Mouse (Mus musculus): ENCODE measurements around the gene Cbx1. TPM values are rescaled to one million over a fixed set of nuclear protein-coding genes. Genes with fewer than 3 reads are reported as not detected.
"Not testable (repeated sequence)": the region's sequence is repeated elsewhere in the genome, so short reads cannot be mapped to it uniquely, and the experiment has no call there.

Cbx1 gene
- polyA plus RNA-seq, 1 experiment from 2014 or later: 52.4 TPM

- no peaks in the 10 kb centered on the region for H3K27me3 ChIP-seq
- ATAC-seq (replicated peaks; ENCODE audit: insufficient number of reproducible peaks, insufficient read depth, low FRiP score, low read depth): no peak
- 71% methylated on average over 7 of the region's 7 CpGs for WGBS
- no peak overlapping the region for H3K9ac ChIP-seq
- H3K9me3 ChIP-seq (replicated peaks): no peaks in the 10 kb centered on the region
- H3K4me1 ChIP-seq (replicated peaks): peaks cover 11% of the 10 kb centered on the region
- H3K36me3 ChIP-seq: peaks cover 17% of the 10 kb centered on the region; the same call in 1 of the 2 replicates
- no peak overlapping the region for H3K4me3 ChIP-seq
- no peak overlapping the region for H3K27ac ChIP-seq
- H3K4me2 ChIP-seq: no peak overlapping the region
Measured at GRCm38 (mm10) chr11:96775665-96776064, 13.3 kb upstream of the Cbx1 start.

GRCm38 (mm10) chr11:96776068-96776467 is 12.9 kb upstream of the Cbx1 start:
- ATAC-seq (replicated peaks; ENCODE audit: insufficient number of reproducible peaks, insufficient read depth, low FRiP score, low read depth): no peak
- Histone ChIP-seq H3K4me3 (peak overlapping the region; percentile 71; the same call in 1 of the 2 replicates), H3K9me3 (replicated peaks) (no peaks in the 10 kb centered on the region), H3K27ac (no peak overlapping the region), H3K9ac (no peak overlapping the region), H3K4me2 (peak overlapping the region; percentile 75; the same call in 1 of the 2 replicates), H3K27me3 (no peaks in the 10 kb centered on the region), H3K4me1 (replicated peaks) (peaks cover 11% of the 10 kb centered on the region), H3K36me3 (peaks cover 14% of the 10 kb centered on the region; the same call in 1 of the 2 replicates)
- WGBS: 46% methylated on average over 3 of the region's 3 CpGs

- peak within 1 kb of the TSS; percentile 72 for H3K27ac ChIP-seq
- no peaks in the 10 kb centered on the region for H3K27me3 ChIP-seq
- peaks cover 4% of the 10 kb centered on the region; the same call in 1 of the 2 replicates for H3K36me3 ChIP-seq
- no peaks in the 10 kb centered on the region for H3K9me3 ChIP-seq (replicated peaks)
- ATAC-seq (replicated peaks; ENCODE audit: insufficient number of reproducible peaks, insufficient read depth, low FRiP score, low read depth): peak; percentile 100
- H3K4me1 ChIP-seq (replicated peaks): peaks cover 11% of the 10 kb centered on the region
- H3K9ac ChIP-seq: peak within 1 kb of the TSS; percentile 60
- peak within 1 kb of the TSS; percentile 75 for H3K4me2 ChIP-seq
- 2% methylated on average over 59 of the region's 59 CpGs for WGBS
- peak within 1 kb of the TSS; percentile 71 for H3K4me3 ChIP-seq
Measured at GRCm38 (mm10) chr11:96776968-96777962, 11.7 kb upstream of the Cbx1 start, which contains the start of gene Snx11. Gene Snx11 (minus strand): TSS chr11:96777559.

GRCm38 (mm10) chr11:96778061-96778627 is 10.8 kb upstream of the Cbx1 start:
- not testable (repeated sequence) for H3K9me3 ChIP-seq (replicated peaks); ATAC-seq (replicated peaks; ENCODE audit: insufficient number of reproducible peaks, insufficient read depth, low FRiP score, low read depth)

GRCm38 (mm10) chr11:96780306-96780705 is 8.6 kb upstream of the Cbx1 start:
- Histone ChIP-seq H3K4me2 (no peak overlapping the region), H3K9ac (no peak overlapping the region), H3K4me3 (no peak overlapping the region), H3K27me3 (no peaks in the 10 kb centered on the region), H3K27ac (no peak overlapping the region), H3K4me1 (replicated peaks) (peaks cover 11% of the 10 kb centered on the region), H3K36me3 (no peaks in the 10 kb centered on the region), H3K9me3 (replicated peaks) (no peaks in the 10 kb centered on the region)
- 71% methylated on average over 5 of the region's 5 CpGs for WGBS
- ATAC-seq (replicated peaks; ENCODE audit: insufficient number of reproducible peaks, insufficient read depth, low FRiP score, low read depth): no peak

More at GRCm38 (mm10) chr11:96778061-96778627, 10.8 kb upstream of the Cbx1 start:
- peak overlapping the region; percentile 72 for H3K27ac ChIP-seq
- WGBS: 62% methylated on average over 10 of the region's 10 CpGs
- peak overlapping the region; percentile 49 for H3K9ac ChIP-seq
- not testable (repeated sequence) for H3K27me3 ChIP-seq, H3K36me3 ChIP-seq
- peak overlapping the region; percentile 75 for H3K4me2 ChIP-seq
- peaks cover 11% of the 10 kb centered on the region for H3K4me1 ChIP-seq (replicated peaks)
- H3K4me3 ChIP-seq: peak overlapping the region; percentile 71

GRCm38 (mm10) chr11:96781425-96781824 is 7.5 kb upstream of the Cbx1 start:
- no peak overlapping the region for H3K4me3 ChIP-seq
- no peak overlapping the region for H3K9ac ChIP-seq
- 74% methylated on average over 2 of the region's 2 CpGs for WGBS
- ATAC-seq (replicated peaks; ENCODE audit: insufficient number of reproducible peaks, insufficient read depth, low FRiP score, low read depth): no peak
- peaks cover 9% of the 10 kb centered on the region for H3K4me1 ChIP-seq (replicated peaks)
- no peaks in the 10 kb centered on the region for H3K9me3 ChIP-seq (replicated peaks)
- no peaks in the 10 kb centered on the region for H3K36me3 ChIP-seq
- no peaks in the 10 kb centered on the region for H3K27me3 ChIP-seq
- H3K27ac ChIP-seq: no peak overlapping the region
- no peak overlapping the region for H3K4me2 ChIP-seq

- WGBS: 18% methylated on average over 7 of the region's 7 CpGs
- ATAC-seq (replicated peaks; ENCODE audit: insufficient number of reproducible peaks, insufficient read depth, low FRiP score, low read depth); H3K4me2 ChIP-seq; H3K4me3 ChIP-seq; H3K9me3 ChIP-seq (replicated peaks); H3K4me1 ChIP-seq (replicated peaks); H3K9ac ChIP-seq; H3K36me3 ChIP-seq; H3K27me3 ChIP-seq; H3K27ac ChIP-seq: not testable (repeated sequence)
Measured at GRCm38 (mm10) chr11:96784847-96785246, 4.1 kb upstream of the Cbx1 start.

- Histone ChIP-seq H3K36me3 (no peaks in the 10 kb centered on the region), H3K9ac (no peak overlapping the region), H3K4me1 (replicated peaks) (peaks cover 19% of the 10 kb centered on the region), H3K9me3 (replicated peaks) (no peaks in the 10 kb centered on the region), H3K4me3 (no peak overlapping the region), H3K27ac (no peak overlapping the region), H3K4me2 (no peak overlapping the region), H3K27me3 (no peaks in the 10 kb centered on the region)
- WGBS: 38% methylated on average over 9 of the region's 9 CpGs
- ATAC-seq (replicated peaks; ENCODE audit: insufficient number of reproducible peaks, insufficient read depth, low FRiP score, low read depth): no peak
Measured at GRCm38 (mm10) chr11:96786731-96787450, 2.0 kb upstream of the Cbx1 start.

GRCm38 (mm10) chr11:96789990-96790389 is 1.1 kb downstream of the Cbx1 start:
- H3K4me3 ChIP-seq: peak overlapping the region; percentile 73
- WGBS: 13% methylated on average over 5 of the region's 5 CpGs
- H3K27ac ChIP-seq: peak overlapping the region; percentile 97
- no peaks in the 10 kb centered on the region; the same call in 1 of the 2 replicates for H3K36me3 ChIP-seq
- no peaks in the 10 kb centered on the region for H3K27me3 ChIP-seq
- H3K9me3 ChIP-seq (replicated peaks): no peaks in the 10 kb centered on the region
- no peak for ATAC-seq (replicated peaks; ENCODE audit: insufficient number of reproducible peaks, insufficient read depth, low FRiP score, low read depth)
- peak overlapping the region; percentile 81 for H3K4me2 ChIP-seq
- peak overlapping the region; percentile 82 for H3K9ac ChIP-seq
- peaks cover 28% of the 10 kb centered on the region for H3K4me1 ChIP-seq (replicated peaks)

GRCm38 (mm10) chr11:96790681-96791080 is 1.8 kb downstream of the Cbx1 start:
- H3K9me3 ChIP-seq (replicated peaks): no peaks in the 10 kb centered on the region
- no peak for ATAC-seq (replicated peaks; ENCODE audit: insufficient number of reproducible peaks, insufficient read depth, low FRiP score, low read depth)
- peaks cover 28% of the 10 kb centered on the region for H3K4me1 ChIP-seq (replicated peaks)
- H3K4me3 ChIP-seq: peak overlapping the region; percentile 73
- no peaks in the 10 kb centered on the region for H3K27me3 ChIP-seq
- H3K4me2 ChIP-seq: peak overlapping the region; percentile 81
- no peaks in the 10 kb centered on the region; the same call in 1 of the 2 replicates for H3K36me3 ChIP-seq
- H3K9ac ChIP-seq: no peak overlapping the region; the same call in 1 of the 2 replicates
- 11% methylated on average over 1 of the region's 1 CpGs for WGBS
- no peak overlapping the region for H3K27ac ChIP-seq

- peaks cover 21% of the 10 kb centered on the region for H3K4me1 ChIP-seq (replicated peaks)
- no peaks in the 10 kb centered on the region; the same call in 1 of the 2 replicates for H3K36me3 ChIP-seq
- no peak overlapping the region for H3K27ac ChIP-seq
- H3K9ac ChIP-seq: no peak overlapping the region
- no peak overlapping the region for H3K4me2 ChIP-seq
- 89% methylated on average over 13 of the region's 13 CpGs for WGBS
- no peaks in the 10 kb centered on the region for H3K27me3 ChIP-seq
- no peaks in the 10 kb centered on the region for H3K9me3 ChIP-seq (replicated peaks)
- ATAC-seq (replicated peaks; ENCODE audit: insufficient number of reproducible peaks, insufficient read depth, low FRiP score, low read depth): no peak
- no peak overlapping the region for H3K4me3 ChIP-seq
Measured at GRCm38 (mm10) chr11:96795491-96795890, 6.6 kb downstream of the Cbx1 start.
